Mouse (Mus musculus) embryonic fibroblast, embryonic 13.5 days (primary cell): Measurements from ENCODE around the gene Rps8.

Source experiments
- CTCF ChIP-seq: IDR thresholded peaks from 2 replicates; pipeline ENCODE4 v1.5.1; 2011; ENCODE audit warnings: mild to moderate bottlenecking, control low read depth, low read length, moderate library complexity, borderline replicate concordance; ENCODE audit not compliant: insufficient read depth
- POLR2A ChIP-seq: IDR thresholded peaks from 2 replicates; pipeline ENCODE4 v1.6.1; 2011; ENCODE audit warnings: low read depth, mild to moderate bottlenecking, control low read depth, low read length, moderate library complexity

GRCm38 (mm10) chr4:117125910-117126674 is 30.0 kb downstream of the Rps8 start:
- TF ChIP-seq POLR2A (peak; percentile 40; the same call in 1 of the 2 replicates), CTCF (no peak)
